Mouse (Mus musculus) neural tube, embryonic 11.5 days (tissue): ENCODE measurements at regions not wholly inside any gene's neighbourhood (a gene's known extent, or its start where the extent isn't known, plus 50 kb on each side); places are given as distances from the start of the nearest gene placed in this dataset.

ENCODE experiments used
- ATAC-seq: fragments of 200-750 bp; cut with Nextera tagmentation; 2 replicates; pipeline ENCODE4 v1.8.0; 2017; ENCODE audit warnings: moderate number of reproducible peaks, mild to moderate bottlenecking, moderate TSS enrichment, moderate library complexity; ENCODE audit not compliant: insufficient read depth, low FRiP score, low TSS enrichment
- DNase-seq: peaks from one replicate; pipeline ENCODE4 v3.0.0-alpha.2; 2015; ENCODE audit warnings: low spot score
- H3K27ac ChIP-seq: fragments of 300-500 bp; sonication (generic); 2 replicates; pipeline ENCODE4 v1.5.1; 2014; ENCODE audit warnings: low read depth, mild to moderate bottlenecking, low read length
- H3K27me3 ChIP-seq: fragments of 300-500 bp; sonication (generic); 2 replicates; pipeline ENCODE4 v1.6.1; 2014; ENCODE audit warnings: mild to moderate bottlenecking, low read length, mixed read lengths; ENCODE audit not compliant: control insufficient read depth, insufficient read depth
- H3K36me3 ChIP-seq: fragments of 300-500 bp; sonication (generic); 2 replicates; pipeline ENCODE4 v1.6.1; 2014; ENCODE audit warnings: mild to moderate bottlenecking, low read length, moderate library complexity, mixed read lengths; ENCODE audit not compliant: control insufficient read depth, insufficient read depth
- H3K4me1 ChIP-seq: fragments of 300-500 bp; sonication (generic); 2 replicates; pipeline ENCODE4 v1.6.1; 2014; ENCODE audit warnings: low read length, mixed read lengths; ENCODE audit not compliant: control insufficient read depth, insufficient read depth
- H3K4me2 ChIP-seq: fragments of 300-500 bp; sonication (generic); 2 replicates; pipeline ENCODE4 v1.6.1; 2014; ENCODE audit warnings: low read depth, mild to moderate bottlenecking, moderate library complexity
- H3K4me3 ChIP-seq: fragments of 300-500 bp; sonication (generic); 2 replicates; pipeline ENCODE4 v1.5.1; 2014; ENCODE audit warnings: low read depth, low read length
- H3K9ac ChIP-seq: fragments of 300-500 bp; sonication (generic); 2 replicates; pipeline ENCODE4 v1.6.1; 2014; ENCODE audit warnings: mild to moderate bottlenecking, low read length
- H3K9me3 ChIP-seq: fragments of 300-500 bp; sonication (generic); 2 replicates; pipeline ENCODE4 v1.6.1; 2016; ENCODE audit warnings: low read length; ENCODE audit not compliant: control insufficient read depth
- WGBS: fragments of 180-500 bp; shearing (Covaris S2); extraction: QIAGEN DNeasy Blood & Tissue Kit; methylation state at CpG from one replicate; pipeline ENCODE4 v1.1.7; 2014; 5-methylcytosine and 5-hydroxymethylcytosine counted together

DNA sequence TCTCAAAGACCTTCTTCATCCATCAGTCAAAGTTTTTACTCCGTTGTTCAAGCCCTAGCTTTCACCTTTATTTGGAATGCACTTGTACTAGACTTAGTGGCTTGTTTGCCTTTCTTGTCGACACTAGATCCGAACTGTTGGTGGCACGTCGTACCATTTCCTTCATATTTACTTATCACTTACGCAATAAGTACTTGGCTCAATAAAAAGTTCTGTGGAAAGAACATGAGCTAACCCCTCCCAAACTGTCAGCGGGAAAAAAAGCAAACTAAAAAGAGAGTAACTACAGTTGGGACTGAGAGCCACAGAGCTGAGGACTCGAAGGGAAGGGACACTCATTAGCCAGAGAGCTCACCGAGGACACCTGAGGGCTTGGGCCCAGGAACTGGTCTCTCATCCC lies 202.8 kb downstream of the Gm19410 start:
- Histone ChIP-seq H3K4me3 (no peak overlapping the region), H3K9me3 (no peaks in the 10 kb centered on the region)
- no peak for ATAC-seq

GRCm38 (mm10) chr8:35971082-35971481 lies 205.5 kb downstream of the Gm19410 start:
- WGBS = 81% methylated on average over 7 of the region's 7 CpGs
- ATAC-seq (no peak), DNase-seq (no peak)
- Histone ChIP-seq H3K36me3 (no peaks in the 10 kb centered on the region), H3K9ac (no peak overlapping the region), H3K4me2 (no peak overlapping the region), H3K27ac (no peak overlapping the region), H3K27me3 (no peaks in the 10 kb centered on the region), H3K4me3 (no peak overlapping the region), H3K4me1 (no peaks in the 10 kb centered on the region), H3K9me3 (no peaks in the 10 kb centered on the region)

More for the DNA sequence above, 202.8 kb downstream of the Gm19410 start:
- no peak overlapping the region for H3K9ac ChIP-seq
- 95% methylated on average over 9 of the region's 9 CpGs for WGBS
- DNase-seq = no peak
- H3K36me3 ChIP-seq = no peaks in the 10 kb centered on the region
- H3K4me2 ChIP-seq = no peak overlapping the region
- H3K27ac ChIP-seq = no peak overlapping the region
- no peaks in the 10 kb centered on the region; the same call in 1 of the 2 replicates for H3K4me1 ChIP-seq
- no peaks in the 10 kb centered on the region for H3K27me3 ChIP-seq

GRCm38 (mm10) chr8:35974323-35975029 lies 208.9 kb downstream of the Gm19410 start:
- Histone ChIP-seq H3K4me2 (no peak overlapping the region), H3K4me3 (no peak overlapping the region)
- ATAC-seq = no peak

GRCm38 (mm10) chr8:35979638-35980255 lies 214.2 kb downstream of the Gm19410 start:
- DNase-seq = no peak
- ATAC-seq = no peak
- Histone ChIP-seq H3K27ac (no peak overlapping the region), H3K4me1 (no peaks in the 10 kb centered on the region), H3K4me3 (no peak overlapping the region), H3K4me2 (no peak overlapping the region), H3K9me3 (no peaks in the 10 kb centered on the region), H3K27me3 (no peaks in the 10 kb centered on the region), H3K36me3 (no peaks in the 10 kb centered on the region), H3K9ac (no peak overlapping the region)
- WGBS = 77% methylated on average over 9 of the region's 9 CpGs

More at GRCm38 (mm10) chr8:35974323-35975029, 208.9 kb downstream of the Gm19410 start:
- no peaks in the 10 kb centered on the region for H3K9me3 ChIP-seq
- no peak overlapping the region for H3K9ac ChIP-seq
- H3K27me3 ChIP-seq = no peaks in the 10 kb centered on the region
- no peak for DNase-seq
- no peaks in the 10 kb centered on the region for H3K36me3 ChIP-seq
- WGBS = 84% methylated on average over 10 of the region's 10 CpGs
- H3K4me1 ChIP-seq = no peaks in the 10 kb centered on the region
- H3K27ac ChIP-seq = no peak overlapping the region

GRCm38 (mm10) chr8:35983083-35983482 lies 217.5 kb downstream of the Gm19410 start:
- Histone ChIP-seq H3K4me2 (no peak overlapping the region), H3K4me3 (no peak overlapping the region), H3K36me3 (no peaks in the 10 kb centered on the region), H3K9ac (no peak overlapping the region), H3K27me3 (no peaks in the 10 kb centered on the region), H3K27ac (no peak overlapping the region), H3K4me1 (no peaks in the 10 kb centered on the region), H3K9me3 (no peaks in the 10 kb centered on the region)
- DNase-seq = no peak
- no peak for ATAC-seq
- WGBS = 67% methylated on average over 2 of the region's 2 CpGs

- Histone ChIP-seq H3K4me2 (no peak overlapping the region), H3K9me3 (no peaks in the 10 kb centered on the region), H3K4me1 (no peaks in the 10 kb centered on the region), H3K9ac (no peak overlapping the region), H3K4me3 (no peak overlapping the region), H3K27ac (no peak overlapping the region), H3K36me3 (no peaks in the 10 kb centered on the region), H3K27me3 (no peaks in the 10 kb centered on the region)
- ATAC-seq = no peak
- 80% methylated on average over 5 of the region's 5 CpGs for WGBS
- no peak for DNase-seq
Measured at GRCm38 (mm10) chr8:35985152-35985689, 219.6 kb downstream of the Gm19410 start.

DNA sequence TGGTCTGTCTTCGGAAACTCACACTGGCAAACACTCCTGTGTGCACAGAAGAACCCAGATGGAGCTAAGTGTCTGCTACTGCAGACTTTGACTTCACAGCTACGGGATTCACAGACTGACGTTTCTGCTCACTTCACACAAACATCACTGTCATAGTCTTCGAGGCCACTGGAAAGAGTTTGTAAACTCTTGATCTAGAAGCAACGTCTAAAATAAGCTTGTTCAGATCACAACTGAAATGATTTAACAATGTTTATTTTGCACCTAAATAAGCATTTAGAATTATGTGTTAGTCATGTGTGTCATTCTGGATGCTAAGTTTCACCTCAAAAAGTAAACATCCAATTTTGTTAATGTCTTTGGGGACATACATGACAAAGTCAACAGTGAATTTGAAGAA lies 221.7 kb downstream of the Gm19410 start:
- ATAC-seq (no peak), DNase-seq (no peak)
- H3K4me3 ChIP-seq = no peak overlapping the region
- no peaks in the 10 kb centered on the region for H3K36me3 ChIP-seq
- 84% methylated on average over 5 of the region's 5 CpGs for WGBS
- no peaks in the 10 kb centered on the region for H3K4me1 ChIP-seq
- no peaks in the 10 kb centered on the region for H3K9me3 ChIP-seq
- no peak overlapping the region for H3K27ac ChIP-seq
- no peak overlapping the region for H3K4me2 ChIP-seq
- H3K9ac ChIP-seq = no peak overlapping the region
- H3K27me3 ChIP-seq = no peaks in the 10 kb centered on the region

GRCm38 (mm10) chr8:35991013-35991412 lies 225.4 kb downstream of the Gm19410 start:
- Histone ChIP-seq H3K4me3 (no peak overlapping the region), H3K9me3 (no peaks in the 10 kb centered on the region), H3K9ac (no peak overlapping the region), H3K4me1 (no peaks in the 10 kb centered on the region), H3K4me2 (no peak overlapping the region), H3K27ac (no peak overlapping the region), H3K36me3 (no peaks in the 10 kb centered on the region), H3K27me3 (no peaks in the 10 kb centered on the region)
- WGBS = 93% methylated on average over 5 of the region's 5 CpGs
- DNase-seq = no peak
- no peak for ATAC-seq
